Mouse (Mus musculus) right cerebral cortex, postnatal 36 days (tissue): ENCODE measurements around the gene Rpl5.

ENCODE experiments used
- DNase-seq, 2 experiments: peaks; one replicate each; pipeline ENCODE4 v3.0.0; 2022; ENCODE audit warnings: low spot score in 2 of 2, mixed read lengths in 1 of 2

Rpl5 gene

DNA sequence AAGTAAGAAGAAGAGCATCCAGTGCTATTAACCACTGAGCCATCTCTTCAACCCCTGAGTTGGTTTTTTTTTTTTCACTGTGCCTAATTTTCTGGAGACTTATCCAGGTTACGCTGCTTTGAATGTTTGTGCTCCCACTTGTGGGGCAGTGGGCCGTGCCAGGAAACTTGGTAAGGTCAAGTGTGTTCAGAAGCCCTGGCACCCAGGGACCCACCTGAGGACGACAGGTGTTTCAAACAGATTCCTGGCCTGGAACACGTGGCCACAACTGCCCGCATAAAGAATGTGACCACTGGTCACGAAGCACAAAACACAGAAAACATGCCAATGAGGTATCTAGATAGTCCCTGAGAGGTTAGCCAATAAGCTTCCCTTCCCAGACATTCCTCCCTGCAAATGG is 43.2 kb downstream of the Rpl5 start:
- no peak for DNase-seq

DNA sequence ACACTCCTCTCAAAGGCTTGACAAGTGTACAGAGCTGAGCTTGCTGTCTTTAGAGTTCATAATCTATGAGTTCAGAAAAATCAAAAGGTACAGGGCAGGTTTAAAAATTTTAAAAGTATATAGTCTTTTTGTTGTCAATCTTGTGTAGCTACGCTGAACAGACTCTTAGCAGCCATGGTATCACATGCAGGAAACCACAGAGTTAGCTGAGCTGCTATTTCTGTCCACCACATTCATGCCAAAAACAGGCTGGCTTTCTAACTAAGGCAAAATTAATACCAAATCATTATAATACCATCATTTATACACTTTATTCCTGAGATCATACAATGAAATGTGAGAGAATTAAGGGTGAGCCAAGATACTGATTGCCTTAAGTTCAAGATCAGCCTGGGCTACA is 46.2 kb downstream of the Rpl5 start:
- DNase-seq: no peak

DNA sequence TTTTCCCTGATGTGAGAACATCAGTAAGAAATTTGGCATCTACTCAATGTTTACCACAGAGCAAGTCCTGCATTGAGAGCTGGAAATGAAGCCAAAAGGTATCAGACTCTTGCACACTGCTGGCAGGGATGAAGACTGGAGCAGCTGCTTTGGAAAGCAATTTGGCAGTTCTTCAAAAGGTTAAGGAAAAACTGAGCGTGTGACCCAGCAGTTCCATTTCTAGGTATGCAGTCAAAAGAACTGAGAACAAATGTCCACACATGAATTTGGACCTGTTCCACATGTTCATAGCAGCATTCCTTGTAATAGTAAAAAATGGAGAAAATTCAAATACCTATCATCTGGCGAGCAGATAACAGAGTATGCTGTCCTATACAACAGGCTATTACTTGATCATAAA is 47.2 kb downstream of the Rpl5 start:
- DNase-seq: no peak

DNA sequence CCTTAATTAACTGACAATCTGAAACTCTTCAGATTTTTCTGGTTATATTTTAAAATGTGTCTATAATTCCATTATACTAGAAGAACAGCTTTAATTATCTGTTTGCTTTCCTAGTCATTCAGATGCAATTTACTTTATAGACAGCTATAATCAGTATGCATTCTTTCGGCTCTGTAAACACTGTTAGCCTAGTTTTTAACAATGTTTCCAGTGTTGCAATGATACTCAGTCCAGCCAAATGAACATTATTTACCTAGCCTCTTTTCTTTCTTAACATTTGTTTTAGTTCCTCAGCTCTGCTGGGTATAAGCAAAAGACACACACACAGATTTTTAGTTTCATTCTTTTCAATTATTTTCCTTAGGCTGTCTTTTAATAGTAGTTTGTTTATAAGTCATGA is 48.6 kb downstream of the Rpl5 start:
- no peak for DNase-seq

DNA sequence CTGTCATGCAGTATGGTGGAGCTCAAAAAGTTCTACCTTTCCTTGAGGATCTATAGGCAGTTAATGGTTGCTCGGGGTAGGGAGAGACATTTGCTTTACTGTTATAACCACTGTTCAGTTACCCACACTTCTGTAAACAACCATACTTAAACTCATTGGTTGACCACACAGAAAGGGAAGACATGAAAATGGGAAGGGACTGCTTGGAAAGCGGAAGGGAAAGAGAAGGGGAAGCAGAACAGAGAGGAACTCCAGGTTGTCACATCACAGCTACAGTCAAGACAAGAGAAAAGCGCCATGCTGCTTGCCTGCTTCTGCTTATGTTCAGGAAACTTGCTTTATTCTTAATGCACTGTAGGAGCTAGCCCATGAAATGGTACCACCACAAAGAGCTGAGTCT is 49.3 kb downstream of the Rpl5 start:
- DNase-seq: no peak

DNA sequence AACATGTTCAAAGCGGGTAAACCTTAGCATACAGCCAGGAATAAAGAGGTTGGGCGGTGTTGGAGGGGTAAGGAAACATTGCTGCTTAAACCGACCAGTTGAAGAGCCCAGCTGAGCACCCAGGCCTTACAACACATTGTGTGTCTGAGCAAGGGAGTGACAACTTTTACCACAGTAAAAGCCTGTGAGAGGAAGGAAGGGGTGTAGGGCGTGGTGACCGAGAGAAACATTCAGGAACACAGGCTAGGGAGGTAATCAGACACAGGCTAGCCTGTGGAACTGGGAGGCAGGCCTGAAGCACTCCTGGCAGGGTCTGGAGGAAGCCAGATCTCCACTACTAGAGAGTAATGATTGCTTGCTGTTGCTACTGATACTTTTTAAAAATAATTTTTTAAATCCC is 50.3 kb downstream of the Rpl5 start:
- DNase-seq: no peak
